Mouse (Mus musculus): ENCODE data around the gene Gm20795. TPM values are rescaled to one million over a fixed set of nuclear protein-coding genes. Genes with fewer than 3 reads are reported as not detected.

The Gm20795 gene
- not detected for polyA plus RNA-seq (2017; shearing (Covaris generic))

GRCm38 (mm10) chrY:40804614-40805013 is at the start of gene Gm20795:
Gene Gm20795 (plus strand): TSS chrY:40804914.

DNA sequence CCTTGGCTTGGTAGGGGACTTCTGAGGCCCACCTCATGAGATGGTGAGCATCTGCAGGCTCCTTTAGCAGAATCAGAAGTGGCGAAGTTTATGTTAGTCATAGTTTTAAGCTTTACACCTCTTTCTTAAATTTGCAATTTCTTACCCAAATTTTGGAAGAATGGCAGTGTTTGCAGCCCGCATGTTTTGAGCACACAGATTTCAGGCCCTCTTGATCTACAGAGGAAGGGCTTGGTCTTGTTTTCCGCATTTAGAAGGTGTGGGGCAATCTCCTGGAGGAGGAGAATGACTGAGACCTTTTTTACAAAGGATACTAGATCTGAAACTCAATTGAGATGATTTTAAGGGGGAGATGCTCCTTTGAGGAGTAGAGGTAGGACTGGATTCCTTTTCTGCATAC is 29.0 kb upstream of the Gm20795 start, which contains the start of gene Gm21797:
Gene Gm21797, minus strand, starts transcription at position 101 of the 400 bp plus-strand sequence.

Other genes with a start within 250 kb of the Gm20795 start
- gene Gm21852, start 152.9 kb upstream of the Gm20795 start, polyA plus RNA-seq (2017; shearing (Covaris generic)): not detected
- gene Gm21797, start 29.1 kb upstream of the Gm20795 start, polyA plus RNA-seq (2017; shearing (Covaris generic)): not detected